Mouse (Mus musculus) limb, embryonic 13.5 days (tissue): ENCODE data around the gene T. TPM values are rescaled to one million over a fixed set of nuclear protein-coding genes. Genes with fewer than 3 reads are reported as not detected.

ENCODE experiments used
- ATAC-seq: fragments of 200-750 bp; cut with Nextera tagmentation; 2 replicates; pipeline ENCODE4 v1.8.0; 2017; ENCODE audit warnings: low read depth, moderate number of reproducible peaks, moderate TSS enrichment; ENCODE audit not compliant: low FRiP score
- H3K27ac ChIP-seq: fragments of 300-500 bp; sonication (generic); 2 replicates; pipeline ENCODE4 v1.5.1; 2015; ENCODE audit warnings: inconsistent platforms, mild to moderate bottlenecking, moderate library complexity
- H3K27me3 ChIP-seq: fragments of 300-500 bp; sonication (generic); 2 replicates; pipeline ENCODE4 v1.6.1; 2015; ENCODE audit warnings: mild to moderate bottlenecking, inconsistent platforms
- H3K36me3 ChIP-seq: fragments of 300-500 bp; sonication (generic); 2 replicates; pipeline ENCODE4 v1.6.1; 2015; ENCODE audit warnings: inconsistent platforms, mild to moderate bottlenecking, moderate library complexity
- H3K4me1 ChIP-seq: fragments of 300-500 bp; sonication (generic); 2 replicates; pipeline ENCODE4 v1.6.1; 2015; ENCODE audit warnings: inconsistent platforms
- H3K4me2 ChIP-seq: fragments of 300-500 bp; sonication (generic); replicated peaks from 2 replicates; pipeline ENCODE4 v1.6.1; 2015; ENCODE audit warnings: inconsistent platforms, mild to moderate bottlenecking, moderate library complexity
- H3K4me3 ChIP-seq: fragments of 300-500 bp; sonication (generic); 2 replicates; pipeline ENCODE4 v1.5.1; 2015; ENCODE audit warnings: moderate library complexity, mild to moderate bottlenecking, inconsistent platforms
- H3K9ac ChIP-seq: fragments of 300-500 bp; sonication (generic); 2 replicates; pipeline ENCODE4 v1.6.1; 2015; ENCODE audit warnings: mild to moderate bottlenecking, inconsistent platforms
- H3K9me3 ChIP-seq: fragments of 300-500 bp; sonication (generic); 2 replicates; pipeline ENCODE4 v1.6.1; 2016; ENCODE audit warnings: inconsistent platforms
- WGBS: fragments of 180-500 bp; shearing (Covaris S2); methylation state at CpG from one replicate; pipeline ENCODE4 v1.1.7; 2015; 5-methylcytosine and 5-hydroxymethylcytosine counted together
- polyA plus RNA-seq: library from polyadenylated mRNA; unstranded; fragments of >200 nt; fragmentation: Nextera tagmentation; extraction: Ambion mirVana; gene quantifications from 2 replicates; pipeline ENCODE4 v1.2.1, GENCODE M21; 2015

The T gene
- polyA plus RNA-seq, 1 experiment from 2014 or later, result 0.61 TPM

GRCm38 (mm10) chr17:8479493-8480128 is 45.4 kb downstream of the T start:
- H3K27me3 ChIP-seq, result peaks cover 18% of the 10 kb centered on the region
- H3K9me3 ChIP-seq, result no peaks in the 10 kb centered on the region
- H3K9ac ChIP-seq, result no peak overlapping the region
- WGBS, result 26% methylated on average over 9 of the region's 9 CpGs
- no peak overlapping the region for H3K27ac ChIP-seq
- no peaks in the 10 kb centered on the region for H3K36me3 ChIP-seq
- H3K4me3 ChIP-seq, result no peak overlapping the region
- H3K4me1 ChIP-seq, result peaks cover 29% of the 10 kb centered on the region
- H3K4me2 ChIP-seq, result no peak overlapping the region
- peak; percentile 32; the same call in 1 of the 2 replicates for ATAC-seq

- H3K9ac ChIP-seq, result no peak overlapping the region
- H3K27me3 ChIP-seq, result peaks cover 29% of the 10 kb centered on the region
- H3K9me3 ChIP-seq, result no peaks in the 10 kb centered on the region
- peaks cover 37% of the 10 kb centered on the region for H3K4me1 ChIP-seq
- H3K36me3 ChIP-seq, result no peaks in the 10 kb centered on the region
- H3K27ac ChIP-seq, result no peak overlapping the region
- ATAC-seq, result 0 out of 2 replicates have a peak, but pooled peaks have one; percentile 34
- 30% methylated on average over 10 of the region's 10 CpGs for WGBS
- H3K4me3 ChIP-seq, result no peak overlapping the region
- H3K4me2 ChIP-seq, result no peak overlapping the region
These were observed 47.6 kb downstream of the T start for GRCm38 (mm10) chr17:8481797-8482196.

GRCm38 (mm10) chr17:8482876-8483275 is 48.7 kb downstream of the T start:
- H3K4me2 ChIP-seq, result no peak overlapping the region
- H3K4me3 ChIP-seq, result no peak overlapping the region
- WGBS, result 78% methylated on average over 7 of the region's 7 CpGs
- no peaks in the 10 kb centered on the region for H3K36me3 ChIP-seq
- peaks cover 32% of the 10 kb centered on the region for H3K27me3 ChIP-seq
- H3K27ac ChIP-seq, result no peak overlapping the region
- H3K4me1 ChIP-seq, result peaks cover 39% of the 10 kb centered on the region
- H3K9ac ChIP-seq, result no peak overlapping the region
- no peaks in the 10 kb centered on the region for H3K9me3 ChIP-seq
- ATAC-seq, result no peak

DNA sequence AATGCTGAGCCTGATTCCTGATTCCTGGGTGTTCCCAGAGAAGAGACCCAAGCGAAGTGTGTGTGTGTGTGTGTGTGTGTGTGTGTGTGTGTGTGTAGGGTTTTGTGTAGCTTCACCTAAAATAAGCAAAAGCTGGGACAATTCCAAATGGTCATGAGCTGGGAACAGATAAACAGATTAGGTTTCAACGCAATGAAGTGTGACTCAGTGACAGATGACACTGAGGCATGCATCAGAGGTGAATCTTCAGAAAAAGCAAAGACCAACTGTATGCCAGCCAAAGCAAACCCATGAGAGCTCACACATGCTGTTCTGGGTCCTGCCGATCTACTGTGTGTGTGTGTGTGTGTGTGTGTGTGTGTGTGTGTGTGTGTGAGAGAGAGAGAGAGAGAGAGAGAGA is 50.0 kb downstream of the T start:
- 72% methylated on average over 3 of the region's 3 CpGs for WGBS
- no peak overlapping the region for H3K9ac ChIP-seq
- no peak overlapping the region for H3K27ac ChIP-seq
- H3K4me2 ChIP-seq, result no peak overlapping the region
- H3K27me3 ChIP-seq, result peaks cover 32% of the 10 kb centered on the region
- no peaks in the 10 kb centered on the region for H3K9me3 ChIP-seq
- no peak overlapping the region for H3K4me3 ChIP-seq
- no peaks in the 10 kb centered on the region for H3K36me3 ChIP-seq
- no peak for ATAC-seq
- H3K4me1 ChIP-seq, result peaks cover 38% of the 10 kb centered on the region

DNA sequence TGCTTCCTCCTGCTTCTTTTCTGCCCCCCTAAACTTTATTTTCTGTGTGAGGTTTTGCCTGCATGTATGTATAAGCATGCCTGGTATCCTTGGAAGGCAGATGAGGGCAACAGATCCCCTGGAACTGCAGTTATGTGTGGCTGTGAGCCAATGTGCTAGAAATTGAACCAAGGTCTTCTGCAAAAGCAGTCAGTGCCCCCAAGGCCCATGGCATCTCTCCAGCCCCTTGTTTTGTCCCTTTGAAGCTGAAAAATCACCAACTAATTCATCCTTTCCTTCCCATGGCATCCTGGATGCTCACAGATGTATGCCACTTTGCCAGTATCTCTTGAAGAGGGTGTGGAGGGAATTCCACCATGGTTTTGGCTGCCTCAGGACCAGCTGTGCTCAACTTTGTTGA is 50.9 kb downstream of the T start:
- Histone ChIP-seq H3K9ac (no peak overlapping the region), H3K4me1 (peaks cover 29% of the 10 kb centered on the region), H3K4me3 (no peak overlapping the region), H3K27ac (no peak overlapping the region; the same call in 1 of the 2 replicates), H3K36me3 (no peaks in the 10 kb centered on the region), H3K9me3 (no peaks in the 10 kb centered on the region), H3K27me3 (peaks cover 32% of the 10 kb centered on the region), H3K4me2 (no peak overlapping the region)
- no peak for ATAC-seq

- peaks cover 14% of the 10 kb centered on the region; the same call in 1 of the 2 replicates for H3K4me1 ChIP-seq
- H3K36me3 ChIP-seq, result no peaks in the 10 kb centered on the region
- ATAC-seq, result no peak
- H3K9me3 ChIP-seq, result no peaks in the 10 kb centered on the region
- no peak overlapping the region for H3K4me3 ChIP-seq
- no peak overlapping the region for H3K9ac ChIP-seq
- H3K27me3 ChIP-seq, result peaks cover 27% of the 10 kb centered on the region
- H3K4me2 ChIP-seq, result peak overlapping the region; percentile 41
- WGBS, result 55% methylated on average over 12 of the region's 12 CpGs
- no peak overlapping the region for H3K27ac ChIP-seq
These were observed 53.6 kb downstream of the T start for GRCm38 (mm10) chr17:8487824-8488223.

- Histone ChIP-seq H3K27me3 (peaks cover 10% of the 10 kb centered on the region), H3K4me3 (no peak overlapping the region), H3K9me3 (0 out of 2 replicates have a peak, but pooled peaks cover 4% of the 10 kb centered on the region), H3K9ac (no peak overlapping the region), H3K4me2 (no peak overlapping the region), H3K4me1 (peaks cover 7% of the 10 kb centered on the region; the same call in 1 of the 2 replicates), H3K36me3 (no peaks in the 10 kb centered on the region), H3K27ac (no peak overlapping the region)
- WGBS, result 89% methylated on average over 5 of the region's 5 CpGs
- ATAC-seq, result no peak
These were observed 56.7 kb downstream of the T start for GRCm38 (mm10) chr17:8490971-8491370.

Other genes with a start within 250 kb of the T start
- gene Ccr6, start 198.4 kb upstream of the T start, polyA plus RNA-seq, result 0.15 TPM in 1 of 2 replicates, not detected in the other
- gene Mpc1, start 151.5 kb upstream of the T start, polyA plus RNA-seq, result 145 and 158 TPM in 2 replicates
- 60.9 and 66.4 TPM in 2 replicates for gene Sft2d1, start 123.3 kb upstream of the T start, polyA plus RNA-seq
- 0.38 and 0.50 TPM in 2 replicates for gene Prr18, start 97.0 kb upstream of the T start, polyA plus RNA-seq
- 1.1 and 1.3 TPM in 2 replicates for gene T2, start 78.4 kb upstream of the T start, polyA plus RNA-seq
- gene Pde10a, start 90.9 kb downstream of the T start, polyA plus RNA-seq, result 2.4 TPM in 2 replicates
- not detected in 2 replicates for gene Gm17087, start 132.5 kb downstream of the T start, polyA plus RNA-seq